Mouse (Mus musculus) C2C12 (cell line): ENCODE data around the gene Akt3.

Source experiments
- CTCF ChIP-seq: IDR thresholded peaks from one replicate; pipeline ENCODE4 v1.5.1; 2011; ENCODE audit not compliant: control insufficient read depth, insufficient read depth, insufficient read length
- FOSL1 ChIP-seq: IDR thresholded peaks from one replicate; pipeline ENCODE4 v1.8.0; 2011; ENCODE audit warnings: mild to moderate bottlenecking, low read length; ENCODE audit not compliant: poor library complexity, insufficient read depth, severe bottlenecking
- MAX ChIP-seq: IDR thresholded peaks from one replicate; pipeline ENCODE4 v1.6.1; 2011; ENCODE audit warnings: mild to moderate bottlenecking, control low read depth
- MYOD1 ChIP-seq: IDR thresholded peaks from one replicate; pipeline ENCODE4 v1.6.1; 2011; ENCODE audit warnings: low read depth; ENCODE audit not compliant: control insufficient read depth, insufficient read length
- MYOG ChIP-seq: IDR thresholded peaks from one replicate; pipeline ENCODE4 v1.6.1; 2011; ENCODE audit not compliant: control insufficient read depth, insufficient read length; ENCODE audit errors: extremely low read depth
- USF1 ChIP-seq: IDR thresholded peaks from one replicate; pipeline ENCODE4 v1.6.1; 2011; ENCODE audit warnings: low read depth, mild to moderate bottlenecking, control low read depth, moderate library complexity

- TF ChIP-seq MYOD1, result no peak
- TF ChIP-seq CTCF, result no peak
- TF ChIP-seq USF1, result no peak
- TF ChIP-seq MAX, result no peak
- TF ChIP-seq MYOG, result no peak
- no peak for TF ChIP-seq FOSL1
Measured at GRCm38 (mm10) chr1:177286764-177287163, 28.8 kb upstream of the Akt3 start.
